Mouse (Mus musculus): ENCODE data around the gene Arf1. TPM values are rescaled to one million over a fixed set of nuclear protein-coding genes. Genes with fewer than 3 reads are reported as not detected.

The Arf1 gene
- polyA plus RNA-seq, 1 experiment from 2014 or later, result 522 TPM

- peaks cover 28% of the 10 kb centered on the region for H3K27me3 ChIP-seq
- ATAC-seq, result no peak
- ChIA-PET POLR2A (no interaction called here), CTCF (no interaction called here)
- no peak for TF ChIP-seq CTCF (IDR thresholded peaks at IDR 0.05)
- no peak for DNase-seq (ENCODE audit: low read depth, low spot score)
- in situ Hi-C loops (cut with MboI; ENCODE audit: low pct_unique_long_range_greater_than_20kb), result no loop called here
These were observed 20.0 kb upstream of the Arf1 start for GRCm38 (mm10) chr11:59248101-59248500.

DNA sequence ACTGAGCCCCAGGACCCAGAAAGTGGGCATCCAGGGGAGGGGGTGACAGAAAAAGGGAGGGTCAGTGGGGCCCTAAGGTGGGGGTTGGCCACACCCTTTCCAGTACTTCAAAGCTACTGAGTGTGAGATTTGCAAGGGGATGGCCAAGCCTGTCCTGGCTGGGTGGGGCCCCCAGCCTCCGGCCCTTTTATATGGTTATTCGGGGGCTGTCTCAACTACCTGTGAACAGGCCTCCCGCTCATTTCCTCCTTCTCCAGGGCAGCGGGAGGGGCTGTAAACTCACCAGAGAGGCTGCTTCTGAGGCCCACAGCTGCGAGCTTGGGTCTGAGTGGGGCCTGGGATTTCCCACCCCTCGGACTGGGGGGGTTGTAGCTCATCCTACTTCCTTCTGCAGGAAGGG, 15.8 kb upstream of the Arf1 start:
- POLR2A ChIA-PET, result interaction anchor here (0.6 kb wide), 1 partner anchor 10 kb away, joined by 3 read pairs; no protein-coding TSS in a partner anchor
- DNase-seq (ENCODE audit: low read depth, low spot score), result no peak
- CTCF ChIA-PET, result no interaction called here
- no peak for TF ChIP-seq CTCF (IDR thresholded peaks at IDR 0.05)
- ATAC-seq, result no peak
- H3K27me3 ChIP-seq, result peaks cover 7% of the 10 kb centered on the region
- in situ Hi-C loops (cut with MboI; ENCODE audit: low pct_unique_long_range_greater_than_20kb), result no loop called here

GRCm38 (mm10) chr11:59241841-59242240, 13.8 kb upstream of the Arf1 start:
- POLR2A ChIA-PET, result no interaction called here
- in situ Hi-C loops (cut with MboI; ENCODE audit: low pct_unique_long_range_greater_than_20kb), result no loop called here
- DNase-seq (ENCODE audit: low read depth, low spot score) (no peak), ATAC-seq (no peak)
- TF ChIP-seq CTCF (IDR thresholded peaks at IDR 0.05), result no peak
- no peaks in the 10 kb centered on the region for H3K27me3 ChIP-seq
- CTCF ChIA-PET, result interaction anchor here (2.3 kb wide), 1 partner anchor 10 kb away, joined by 5 read pairs; no protein-coding TSS in a partner anchor

DNA sequence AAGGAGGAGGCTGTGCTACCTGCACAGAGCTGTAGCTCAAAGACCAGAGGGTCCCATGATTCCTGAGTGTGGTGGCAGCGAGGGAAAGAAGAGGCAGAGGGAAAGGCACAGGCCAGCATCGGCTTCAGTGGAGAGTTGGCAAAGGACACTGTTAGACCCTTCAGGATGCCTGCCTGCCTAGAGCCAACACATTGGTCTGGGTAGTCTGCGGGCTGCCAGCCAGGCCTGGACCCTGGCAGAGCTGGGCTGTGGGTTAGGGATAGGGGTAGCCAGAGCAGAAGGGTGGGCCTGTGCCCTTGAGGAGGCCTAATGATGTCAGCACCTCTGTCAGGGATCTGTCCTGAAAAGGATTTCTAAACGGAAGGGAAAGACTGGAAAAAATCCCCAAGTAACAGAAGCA, 11.7 kb upstream of the Arf1 start:
- in situ Hi-C loops (cut with MboI; ENCODE audit: low pct_unique_long_range_greater_than_20kb), result no loop called here
- ATAC-seq (no peak), DNase-seq (ENCODE audit: low read depth, low spot score) (no peak)
- no peak for TF ChIP-seq CTCF (IDR thresholded peaks at IDR 0.05)
- H3K27me3 ChIP-seq, result no peaks in the 10 kb centered on the region
- ChIA-PET POLR2A (no interaction called here), CTCF (interaction anchor here (2.3 kb wide), 1 partner anchor 8 kb away, joined by 5 read pairs; no protein-coding TSS in a partner anchor)

DNA sequence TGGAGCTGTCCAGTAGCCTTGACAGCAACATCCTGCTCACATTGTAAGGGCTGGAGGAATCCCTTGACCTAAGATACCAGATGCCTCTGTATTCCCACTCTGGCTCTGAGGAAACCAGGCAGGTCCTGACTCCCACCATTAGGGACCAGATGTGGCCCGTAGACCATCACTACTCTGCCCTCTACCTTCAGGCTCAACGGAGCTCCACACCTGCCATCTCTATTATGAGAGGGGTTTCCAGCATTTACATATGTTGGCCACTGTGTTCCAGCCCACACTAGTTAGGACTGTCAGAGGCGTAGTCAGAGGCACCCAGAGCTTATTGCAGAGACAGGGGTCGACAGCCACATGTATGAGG, 11.3 kb upstream of the Arf1 start:
- CTCF ChIA-PET, result interaction anchor here (1.1 kb wide), 2 partner anchors 59 to 60 kb away, joined by 4 to 5 read pairs; no protein-coding TSS in a partner anchor
- DNase-seq (ENCODE audit: low read depth, low spot score) (no peak), ATAC-seq (no peak)
- TF ChIP-seq CTCF (IDR thresholded peaks at IDR 0.05), result no peak
- in situ Hi-C loops (cut with MboI; ENCODE audit: low pct_unique_long_range_greater_than_20kb), result no loop called here
- H3K27me3 ChIP-seq, result no peaks in the 10 kb centered on the region
- POLR2A ChIA-PET, result no interaction called here

GRCm38 (mm10) chr11:59238525-59239427, 10.7 kb upstream of the Arf1 start:
- POLR2A ChIA-PET, result no interaction called here
- in situ Hi-C loops (cut with MboI; ENCODE audit: low pct_unique_long_range_greater_than_20kb), result no loop called here
- ATAC-seq, result no peak
- TF ChIP-seq CTCF (IDR thresholded peaks at IDR 0.05), result no peak
- CTCF ChIA-PET, result interaction anchor here (1.1 kb wide), 2 partner anchors 59 to 61 kb away, joined by 4 to 5 read pairs; no protein-coding TSS in a partner anchor
- no peak for DNase-seq (ENCODE audit: low read depth, low spot score)
- H3K27me3 ChIP-seq, result no peaks in the 10 kb centered on the region

DNA sequence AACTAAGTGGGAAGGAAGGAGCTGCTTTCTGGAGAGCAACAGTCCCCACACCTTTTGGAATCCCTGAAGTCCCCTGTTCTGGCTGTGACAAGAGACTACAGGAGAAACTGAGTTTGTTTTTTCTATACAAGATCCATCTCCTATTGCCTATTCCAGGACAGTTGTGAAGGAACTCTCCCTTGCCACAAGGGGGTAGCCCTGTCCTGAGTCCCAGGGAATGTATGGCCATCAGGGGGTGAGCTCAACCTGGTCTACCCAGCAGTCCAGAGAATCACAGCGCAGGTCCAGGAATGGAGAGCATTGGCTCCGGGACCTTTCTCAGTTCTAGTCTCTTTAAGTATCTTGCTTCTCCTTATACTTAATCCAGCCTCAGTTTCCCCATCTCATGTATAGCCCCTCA, 4.7 kb upstream of the Arf1 start:
- ChIA-PET CTCF (interaction anchor here (1.6 to 2.3 kb wide), 2 partner anchors 8 to 65 kb away, joined by 5 to 10 read pairs; no protein-coding TSS in a partner anchor), POLR2A (no interaction called here)
- H3K27me3 ChIP-seq, result no peaks in the 10 kb centered on the region
- in situ Hi-C loops (cut with MboI; ENCODE audit: low pct_unique_long_range_greater_than_20kb), result loop anchor here (5.0 kb wide), 1 partner anchor 65 kb away; no protein-coding TSS in a partner anchor
- peak; percentile 45 for TF ChIP-seq CTCF (IDR thresholded peaks at IDR 0.05)
- DNase-seq (ENCODE audit: low read depth, low spot score) (no peak), ATAC-seq (no peak)

GRCm38 (mm10) chr11:59230144-59230760, 2.2 kb upstream of the Arf1 start:
- TF ChIP-seq CTCF (IDR thresholded peaks at IDR 0.05), result peak; percentile 87
- no peaks in the 10 kb centered on the region for H3K27me3 ChIP-seq
- POLR2A ChIA-PET, result no interaction called here
- CTCF ChIA-PET, result interaction anchor here (1.7 kb wide), 1 partner anchor 67 kb away, joined by 9 read pairs; no protein-coding TSS in a partner anchor
- in situ Hi-C loops (cut with MboI; ENCODE audit: low pct_unique_long_range_greater_than_20kb), result loop anchor here (5.0 kb wide), 1 partner anchor 67 kb away; no protein-coding TSS in a partner anchor
- DNase-seq (ENCODE audit: low read depth, low spot score) (no peak), ATAC-seq (no peak)

DNA sequence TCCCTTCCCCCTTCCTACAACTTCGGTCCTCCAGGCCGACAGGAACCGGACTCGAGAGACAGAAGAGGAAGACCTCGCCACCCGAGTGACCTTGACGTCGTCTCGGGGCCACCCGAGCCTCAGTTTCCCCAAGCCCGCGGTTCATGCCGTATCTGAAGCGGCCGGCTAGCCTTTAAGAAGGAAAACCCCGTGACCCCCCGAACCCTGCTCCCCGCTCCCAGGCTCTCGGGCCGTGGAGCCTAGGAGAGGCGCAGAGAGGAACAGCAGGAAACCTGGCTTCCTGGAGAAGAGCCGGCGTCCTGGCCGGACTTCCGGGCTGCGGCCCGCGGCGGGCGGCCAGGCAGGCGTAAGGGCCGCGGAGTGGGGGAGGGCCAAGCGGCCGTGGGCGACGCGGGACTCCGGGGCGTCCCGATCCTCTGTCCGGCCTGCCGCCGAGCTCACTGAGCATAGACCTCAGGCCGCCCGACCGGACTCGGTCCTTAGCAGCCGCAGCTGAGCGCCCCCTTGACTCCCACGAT, 407 bp downstream of the Arf1 start:
- ChIA-PET POLR2A (interaction anchor here (0.6 to 1.9 kb wide), 3 partner anchors 9 to 271 kb away, joined by 3 to 6 read pairs (median 5); no protein-coding TSS in a partner anchor), CTCF (no interaction called here)
- no peak for TF ChIP-seq CTCF (IDR thresholded peaks at IDR 0.05)
- DNase-seq (ENCODE audit: low read depth, low spot score) (no peak), ATAC-seq (peak; percentile 13)
- in situ Hi-C loops (cut with MboI; ENCODE audit: low pct_unique_long_range_greater_than_20kb), result loop anchor here (5.0 kb wide), 1 partner anchor 245 kb away; the partner anchor contains the start of gene Zfp867
- no peaks in the 10 kb centered on the region for H3K27me3 ChIP-seq

DNA sequence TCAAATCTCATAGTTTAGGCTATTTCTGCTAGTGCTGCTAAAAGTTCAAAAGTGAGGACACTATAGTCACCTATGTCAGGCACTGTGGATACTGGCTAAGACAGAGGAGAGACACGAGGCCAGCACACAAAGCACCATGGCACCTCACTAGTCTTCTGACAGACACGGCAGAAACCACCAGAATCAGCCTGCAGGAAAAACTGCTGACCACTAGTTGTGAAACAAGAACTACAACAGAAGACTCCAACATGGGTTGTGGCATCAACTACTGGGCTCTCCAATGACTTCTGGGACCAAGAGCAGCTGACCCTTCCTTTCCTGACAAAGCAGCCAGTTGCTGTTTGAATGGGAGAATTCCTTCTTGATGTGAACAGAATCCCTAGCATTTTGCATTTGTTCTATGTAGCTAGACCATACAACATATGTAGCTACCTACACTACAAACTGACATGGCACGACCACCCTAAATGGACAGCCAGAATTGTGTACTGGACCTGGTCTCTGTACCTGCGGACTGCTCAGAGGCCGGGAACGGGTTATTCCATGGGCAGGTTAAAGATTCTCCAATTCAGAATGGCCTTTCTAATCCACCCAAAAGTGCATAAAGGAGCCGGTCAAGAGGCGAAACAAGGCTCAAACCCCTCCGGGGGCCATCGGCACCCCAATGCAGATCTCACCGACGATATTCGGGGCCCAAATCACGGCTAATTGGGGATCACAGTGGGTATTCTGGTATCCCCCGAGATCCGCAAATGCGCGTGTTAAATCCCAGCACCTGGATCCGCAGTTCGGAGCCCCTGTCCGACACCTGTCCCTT, 1.1 kb downstream of the Arf1 start:
- TF ChIP-seq CTCF (IDR thresholded peaks at IDR 0.05), result no peak
- H3K27me3 ChIP-seq, result no peaks in the 10 kb centered on the region
- in situ Hi-C loops (cut with MboI; ENCODE audit: low pct_unique_long_range_greater_than_20kb), result loop anchor here (5.0 kb wide), 1 partner anchor 245 kb away; the partner anchor contains the start of gene Zfp867
- ChIA-PET CTCF (no interaction called here), POLR2A (interaction anchor here (0.6 to 0.8 kb wide), 4 partner anchors 20 to 272 kb away, joined by 3 to 5 read pairs (median 4); no protein-coding TSS in a partner anchor)
- DNase-seq (ENCODE audit: low read depth, low spot score) (no peak), ATAC-seq (no peak)
